Mouse (Mus musculus): ENCODE results near the gene Fxyd6. TPM values are rescaled to one million over a fixed set of nuclear protein-coding genes. Genes with fewer than 3 reads are reported as not detected.
A peak's percentile ranks its signal among the peaks of the same experiment; 100 is the strongest.

The Fxyd6 gene
- total RNA-seq, 1 experiment: 98.9 TPM

GRCm38 (mm10) chr9:45329577-45329976 is 40.4 kb upstream of the Fxyd6 start:
- Histone ChIP-seq H3K27ac (ENCODE audit: insufficient read depth, low read depth, low read length, poor library complexity, severe bottlenecking) (no peak overlapping the region), H3K4me1 (ENCODE audit: control insufficient read depth in 2 of 2, insufficient read depth in 2 of 2, low read length in 2 of 2, poor library complexity in 1 of 2) (peaks cover 3 to 4% of the 10 kb centered on the region in 2 experiments; a peak in 2 of 4 replicates), H3K9ac (ENCODE audit: insufficient read depth, low read depth, low read length, poor library complexity, severe bottlenecking) (no peak overlapping the region), H3K9me3 (ENCODE audit: control insufficient read depth, insufficient read depth, low read depth, low read length) (no peaks in the 10 kb centered on the region), H3K36me3 (ENCODE audit: control insufficient read depth, insufficient read depth, low read length, poor library complexity, severe bottlenecking) (no peaks in the 10 kb centered on the region), H3K4me3 (ENCODE audit: insufficient read depth in 1 of 2, low read depth in 1 of 2, low read length in 2 of 2, poor library complexity in 1 of 2, severe bottlenecking in 1 of 2) (no peak overlapping the region)
- TF ChIP-seq HCFC1 (IDR thresholded peaks at IDR 0.05; ENCODE audit: borderline replicate concordance, insufficient read depth, low read length) (no peak), CHD2 (IDR thresholded peaks at IDR 0.05; ENCODE audit: low read depth, low read length) (no peak), MAFK (IDR thresholded peaks at IDR 0.05; ENCODE audit: insufficient read depth, low read depth, low read length) (no peak), ZC3H11A (IDR thresholded peaks at IDR 0.05; ENCODE audit: borderline replicate concordance, low read depth, low read length) (no peak), ZNF384 (IDR thresholded peaks at IDR 0.05; ENCODE audit: low read depth, low read length) (no peak)
- no peak for DNase-seq (ENCODE audit: low read depth, low spot score)
- in situ Hi-C loops (cut with MboI; ENCODE audit: low sequenced_read_pairs in 2 of 2, unreplicated experiment in 2 of 2): no loop called here

DNA sequence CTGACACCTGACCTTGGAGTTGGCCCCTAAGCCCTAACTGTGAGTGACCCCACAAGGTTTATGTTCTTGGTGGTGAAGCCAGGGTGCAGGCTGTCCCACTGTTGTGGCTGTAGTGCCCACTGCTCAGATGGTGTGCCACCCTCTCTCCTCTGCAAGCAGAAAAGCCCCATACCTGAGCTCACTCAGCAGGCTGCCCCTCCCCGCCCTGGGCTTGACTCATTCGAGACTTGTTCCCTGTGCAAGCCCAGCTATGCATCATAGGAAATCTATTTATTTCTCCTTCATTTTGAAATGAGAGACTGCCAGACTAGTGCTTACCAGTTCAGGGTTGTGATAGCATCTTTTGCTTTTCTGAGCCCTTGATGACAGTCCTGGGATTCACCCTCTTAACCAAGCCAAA is 32.6 kb upstream of the Fxyd6 start:
- no peak overlapping the region for H3K4me3 ChIP-seq (ENCODE audit: insufficient read depth in 1 of 2, low read depth in 1 of 2, low read length in 2 of 2, poor library complexity in 1 of 2, severe bottlenecking in 1 of 2)
- H3K9me3 ChIP-seq (ENCODE audit: control insufficient read depth, insufficient read depth, low read depth, low read length): no peaks in the 10 kb centered on the region
- no peaks in the 10 kb centered on the region for H3K36me3 ChIP-seq (ENCODE audit: control insufficient read depth, insufficient read depth, low read length, poor library complexity, severe bottlenecking)
- DNase-seq (ENCODE audit: low read depth, low spot score): no peak
- no peak for TF ChIP-seq MAFK (IDR thresholded peaks at IDR 0.05; ENCODE audit: insufficient read depth, low read depth, low read length)
- TF ChIP-seq CHD2 (IDR thresholded peaks at IDR 0.05; ENCODE audit: low read depth, low read length): no peak
- no peak for TF ChIP-seq ZC3H11A (IDR thresholded peaks at IDR 0.05; ENCODE audit: borderline replicate concordance, low read depth, low read length)
- TF ChIP-seq HCFC1 (IDR thresholded peaks at IDR 0.05; ENCODE audit: borderline replicate concordance, insufficient read depth, low read length): no peak
- no peak for TF ChIP-seq ZNF384 (IDR thresholded peaks at IDR 0.05; ENCODE audit: low read depth, low read length)
- H3K4me1 ChIP-seq (ENCODE audit: control insufficient read depth in 2 of 2, insufficient read depth in 2 of 2, low read length in 2 of 2, poor library complexity in 1 of 2): no peaks in the 10 kb centered on the region
- in situ Hi-C loops (cut with MboI; ENCODE audit: low sequenced_read_pairs in 2 of 2, unreplicated experiment in 2 of 2): no loop called here
- no peak overlapping the region for H3K9ac ChIP-seq (ENCODE audit: insufficient read depth, low read depth, low read length, poor library complexity, severe bottlenecking)
- H3K27ac ChIP-seq (ENCODE audit: insufficient read depth, low read depth, low read length, poor library complexity, severe bottlenecking): no peak overlapping the region

DNA sequence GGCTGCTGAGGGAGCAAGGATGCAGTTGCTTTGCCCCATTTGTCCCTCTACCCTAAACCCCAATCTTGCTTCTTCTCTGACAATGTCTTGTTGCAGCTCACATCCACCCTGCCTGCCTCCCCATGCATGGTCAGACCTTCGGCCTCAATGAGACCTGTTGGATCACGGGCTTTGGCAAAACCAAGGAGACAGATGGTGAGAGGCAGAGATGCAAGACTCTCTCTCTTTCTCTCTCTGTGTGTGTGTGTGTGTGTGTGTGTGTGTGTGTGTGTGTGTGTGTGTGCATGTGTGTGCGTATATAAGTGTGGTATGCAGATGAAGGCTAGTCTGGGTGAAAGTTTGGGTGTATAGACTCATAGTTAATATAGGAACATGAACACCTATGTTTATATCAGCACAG is 26.9 kb upstream of the Fxyd6 start:
- no peaks in the 10 kb centered on the region for H3K9me3 ChIP-seq (ENCODE audit: control insufficient read depth, insufficient read depth, low read depth, low read length)
- H3K27ac ChIP-seq (ENCODE audit: insufficient read depth, low read depth, low read length, poor library complexity, severe bottlenecking): no peak overlapping the region
- in situ Hi-C loops (cut with MboI; ENCODE audit: low sequenced_read_pairs in 2 of 2, unreplicated experiment in 2 of 2): no loop called here
- peaks cover 0 to 5% of the 10 kb centered on the region in 2 experiments; a peak in 2 of 4 replicates for H3K4me1 ChIP-seq (ENCODE audit: control insufficient read depth in 2 of 2, insufficient read depth in 2 of 2, low read length in 2 of 2, poor library complexity in 1 of 2)
- no peak overlapping the region for H3K4me3 ChIP-seq (ENCODE audit: insufficient read depth in 1 of 2, low read depth in 1 of 2, low read length in 2 of 2, poor library complexity in 1 of 2, severe bottlenecking in 1 of 2)
- no peak overlapping the region for H3K9ac ChIP-seq (ENCODE audit: insufficient read depth, low read depth, low read length, poor library complexity, severe bottlenecking)
- DNase-seq (ENCODE audit: low read depth, low spot score): no peak
- TF ChIP-seq ZNF384 (IDR thresholded peaks at IDR 0.05; ENCODE audit: low read depth, low read length) (no peak), CHD2 (IDR thresholded peaks at IDR 0.05; ENCODE audit: low read depth, low read length) (no peak), MAFK (IDR thresholded peaks at IDR 0.05; ENCODE audit: insufficient read depth, low read depth, low read length) (no peak), HCFC1 (IDR thresholded peaks at IDR 0.05; ENCODE audit: borderline replicate concordance, insufficient read depth, low read length) (no peak), ZC3H11A (IDR thresholded peaks at IDR 0.05; ENCODE audit: borderline replicate concordance, low read depth, low read length) (no peak)
- H3K36me3 ChIP-seq (ENCODE audit: control insufficient read depth, insufficient read depth, low read length, poor library complexity, severe bottlenecking): no peaks in the 10 kb centered on the region

DNA sequence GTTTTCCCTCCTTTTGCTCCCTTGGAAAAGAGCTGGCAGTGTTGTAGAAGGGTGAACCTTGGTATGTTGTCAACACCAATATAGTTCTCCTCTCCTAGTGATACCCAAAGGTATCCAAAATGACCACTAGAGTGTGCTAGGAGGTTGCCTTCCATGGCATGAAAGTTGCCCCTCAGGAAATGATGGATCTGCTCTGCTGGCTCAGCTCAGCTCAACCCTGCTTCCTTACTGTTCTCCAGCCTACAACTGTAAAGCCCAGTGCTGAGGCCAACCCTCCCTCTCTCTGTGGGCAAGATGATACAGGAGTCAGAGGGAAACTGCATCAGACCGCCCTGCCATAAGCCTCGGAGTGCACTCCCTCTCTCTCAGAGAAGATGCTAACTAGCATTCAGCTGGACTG is 24.5 kb upstream of the Fxyd6 start:
- H3K9ac ChIP-seq (ENCODE audit: insufficient read depth, low read depth, low read length, poor library complexity, severe bottlenecking): no peak overlapping the region
- peak; percentile 38 for DNase-seq (ENCODE audit: low read depth, low spot score)
- in situ Hi-C loops (cut with MboI; ENCODE audit: low sequenced_read_pairs in 2 of 2, unreplicated experiment in 2 of 2): loop anchor here in 1 of 2 experiments (5.0 kb wide), 1 partner anchor 42 kb away; no protein-coding TSS in a partner anchor
- no peak for TF ChIP-seq HCFC1 (IDR thresholded peaks at IDR 0.05; ENCODE audit: borderline replicate concordance, insufficient read depth, low read length)
- TF ChIP-seq ZC3H11A (IDR thresholded peaks at IDR 0.05; ENCODE audit: borderline replicate concordance, low read depth, low read length): peak; percentile 85
- TF ChIP-seq ZNF384 (IDR thresholded peaks at IDR 0.05; ENCODE audit: low read depth, low read length): no peak
- TF ChIP-seq MAFK (IDR thresholded peaks at IDR 0.05; ENCODE audit: insufficient read depth, low read depth, low read length): no peak
- no peak overlapping the region for H3K27ac ChIP-seq (ENCODE audit: insufficient read depth, low read depth, low read length, poor library complexity, severe bottlenecking)
- H3K4me3 ChIP-seq (ENCODE audit: insufficient read depth in 1 of 2, low read depth in 1 of 2, low read length in 2 of 2, poor library complexity in 1 of 2, severe bottlenecking in 1 of 2): no peak overlapping the region
- peaks cover 0 to 11% of the 10 kb centered on the region in 2 experiments; a peak in 3 of 4 replicates for H3K4me1 ChIP-seq (ENCODE audit: control insufficient read depth in 2 of 2, insufficient read depth in 2 of 2, low read length in 2 of 2, poor library complexity in 1 of 2)
- H3K36me3 ChIP-seq (ENCODE audit: control insufficient read depth, insufficient read depth, low read length, poor library complexity, severe bottlenecking): no peaks in the 10 kb centered on the region
- H3K9me3 ChIP-seq (ENCODE audit: control insufficient read depth, insufficient read depth, low read depth, low read length): no peaks in the 10 kb centered on the region

GRCm38 (mm10) chr9:45346276-45346675 is 23.7 kb upstream of the Fxyd6 start:
- in situ Hi-C loops (cut with MboI; ENCODE audit: low sequenced_read_pairs in 2 of 2, unreplicated experiment in 2 of 2): loop anchor here in 1 of 2 experiments (5.0 kb wide), 1 partner anchor 41 kb away; no protein-coding TSS in a partner anchor

More at GRCm38 (mm10) chr9:45346276-45346675, 23.7 kb upstream of the Fxyd6 start:
- Histone ChIP-seq H3K27ac (ENCODE audit: insufficient read depth, low read depth, low read length, poor library complexity, severe bottlenecking) (no peak overlapping the region), H3K4me3 (ENCODE audit: insufficient read depth in 1 of 2, low read depth in 1 of 2, low read length in 2 of 2, poor library complexity in 1 of 2, severe bottlenecking in 1 of 2) (no peak overlapping the region), H3K36me3 (ENCODE audit: control insufficient read depth, insufficient read depth, low read length, poor library complexity, severe bottlenecking) (no peaks in the 10 kb centered on the region), H3K4me1 (ENCODE audit: control insufficient read depth in 2 of 2, insufficient read depth in 2 of 2, low read length in 2 of 2, poor library complexity in 1 of 2) (peaks cover 0 to 11% of the 10 kb centered on the region in 2 experiments; a peak in 3 of 4 replicates), H3K9ac (ENCODE audit: insufficient read depth, low read depth, low read length, poor library complexity, severe bottlenecking) (no peak overlapping the region), H3K9me3 (ENCODE audit: control insufficient read depth, insufficient read depth, low read depth, low read length) (no peaks in the 10 kb centered on the region)
- no peak for DNase-seq (ENCODE audit: low read depth, low spot score)
- no peak for TF ChIP-seq HCFC1 (IDR thresholded peaks at IDR 0.05; ENCODE audit: borderline replicate concordance, insufficient read depth, low read length)
- TF ChIP-seq MAFK (IDR thresholded peaks at IDR 0.05; ENCODE audit: insufficient read depth, low read depth, low read length): no peak
- no peak for TF ChIP-seq ZC3H11A (IDR thresholded peaks at IDR 0.05; ENCODE audit: borderline replicate concordance, low read depth, low read length)
- no peak for TF ChIP-seq CHD2 (IDR thresholded peaks at IDR 0.05; ENCODE audit: low read depth, low read length)
- no peak for TF ChIP-seq ZNF384 (IDR thresholded peaks at IDR 0.05; ENCODE audit: low read depth, low read length)

Measured in ES-E14 (cell line).